Mouse (Mus musculus) brain, embryonic 14.5 days (tissue): ENCODE results near the gene Olfr462.

Experiments used
- CTCF ChIP-seq: fragments of 200-500 bp; IDR thresholded peaks from 2 replicates; pipeline ENCODE4 v1.5.1; 2012; ENCODE audit warnings: inconsistent platforms, mild to moderate bottlenecking, moderate library complexity, borderline replicate concordance; ENCODE audit not compliant: insufficient read depth, insufficient read length; ENCODE audit errors: extremely low read depth
- POLR2A ChIP-seq: fragments of 200-500 bp; IDR thresholded peaks from 2 replicates; pipeline ENCODE4 v1.6.1; 2012; ENCODE audit warnings: mild to moderate bottlenecking, inconsistent platforms, borderline replicate concordance; ENCODE audit not compliant: poor library complexity, insufficient read depth, insufficient read length, severe bottlenecking; ENCODE audit errors: extremely low read depth

DNA sequence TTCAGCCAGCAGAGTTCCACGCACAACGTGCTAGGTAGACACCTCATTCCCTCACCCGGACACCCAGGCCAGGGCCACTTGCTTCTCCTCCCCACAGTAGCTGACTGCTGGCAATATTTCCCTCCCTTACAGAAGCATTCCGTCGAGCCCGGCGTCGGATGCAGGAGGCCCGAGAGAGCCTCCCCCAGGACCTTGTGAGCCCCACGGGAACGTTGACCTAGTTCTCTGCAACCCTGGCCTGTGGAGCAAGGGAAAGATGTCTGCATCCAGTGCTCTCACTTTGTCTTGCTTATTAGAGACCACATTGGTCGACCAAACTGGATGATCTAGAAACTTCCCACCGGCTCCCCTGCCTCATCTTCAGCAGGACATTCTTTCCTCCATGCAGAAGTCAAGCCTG lies 29.3 kb downstream of the Olfr462 start:
- TF ChIP-seq CTCF, result no peak
- TF ChIP-seq POLR2A, result no peak
